Mouse (Mus musculus) hindbrain, embryonic 10.5 days (tissue): ENCODE measurements around the gene Sf1. TPM values are rescaled to one million over a fixed set of nuclear protein-coding genes. Genes with fewer than 3 reads are reported as not detected.

Source experiments
- DNase-seq: peaks from one replicate; pipeline ENCODE4 v3.0.0-alpha.2; 2017; ENCODE audit warnings: low spot score
- H3K27ac ChIP-seq: fragments of 300-500 bp; sonication (generic); 2 replicates; pipeline ENCODE4 v1.5.1; 2016; ENCODE audit warnings: mild to moderate bottlenecking, moderate library complexity
- H3K27me3 ChIP-seq: fragments of 300-500 bp; sonication (generic); 2 replicates; pipeline ENCODE4 v1.6.1; 2016; ENCODE audit warnings: mild to moderate bottlenecking; ENCODE audit not compliant: poor library complexity, insufficient read depth, severe bottlenecking
- H3K36me3 ChIP-seq: fragments of 300-500 bp; sonication (generic); 2 replicates; pipeline ENCODE4 v1.6.1; 2016; ENCODE audit warnings: mild to moderate bottlenecking, moderate library complexity
- H3K4me1 ChIP-seq: fragments of 300-500 bp; sonication (generic); replicated peaks from 2 replicates; pipeline ENCODE4 v1.6.1; 2016; ENCODE audit warnings: mild to moderate bottlenecking
- H3K4me3 ChIP-seq: fragments of 300-500 bp; sonication (generic); 2 replicates; pipeline ENCODE4 v1.5.1; 2016; ENCODE audit warnings: mild to moderate bottlenecking, moderate library complexity
- H3K9me3 ChIP-seq: fragments of 300-500 bp; sonication (generic); 2 replicates; pipeline ENCODE4 v1.6.1; 2016; ENCODE audit warnings: mild to moderate bottlenecking, moderate library complexity
- WGBS: fragments of 180-500 bp; shearing (Covaris S2); methylation state at CpG from one replicate; pipeline ENCODE4 v1.1.7; 2016; 5-methylcytosine and 5-hydroxymethylcytosine counted together
- polyA plus RNA-seq: library from polyadenylated mRNA; unstranded; fragments of >200 nt; fragmentation: Nextera tagmentation; extraction: Ambion mirVana; gene quantifications from 2 replicates; pipeline ENCODE4 v1.2.1, GENCODE M21; 2016

Gene Sf1
- polyA plus RNA-seq, 1 experiment from 2014 or later: 221 TPM

- H3K4me1 ChIP-seq: peaks cover 54% of the 10 kb centered on the region
- 92% methylated on average over 5 of the region's 5 CpGs for WGBS
- no peaks in the 10 kb centered on the region for H3K9me3 ChIP-seq
- H3K27me3 ChIP-seq: peaks cover 5% of the 10 kb centered on the region; the same call in 1 of the 2 replicates
- peaks cover 81% of the 10 kb centered on the region for H3K36me3 ChIP-seq
- H3K27ac ChIP-seq: no peak overlapping the region
- no peak overlapping the region for H3K4me3 ChIP-seq
- no peak for DNase-seq
Observed at GRCm38 (mm10) chr19:6343996-6344395, 19.5 kb upstream of the Sf1 start.

DNA sequence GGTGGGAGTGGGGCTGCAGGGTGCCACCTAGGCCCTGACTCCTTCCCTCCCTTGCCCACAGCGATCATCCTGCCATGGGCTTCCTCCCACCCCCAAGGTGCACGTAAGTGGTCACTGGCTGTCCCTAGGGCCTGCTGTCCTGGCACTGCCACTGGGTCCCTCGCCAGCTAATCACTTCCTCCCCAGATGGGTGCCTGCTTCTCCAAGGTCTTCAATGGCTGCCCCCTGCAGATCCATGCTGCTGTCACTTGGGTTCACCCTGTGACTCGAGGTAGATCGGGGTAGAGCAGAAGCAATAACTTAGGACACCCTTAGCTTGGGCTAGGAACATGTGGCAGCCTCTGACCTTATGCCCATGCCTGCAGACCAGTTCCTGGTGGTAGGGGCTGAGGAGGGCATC, 17.5 kb upstream of the Sf1 start:
- peaks cover 69% of the 10 kb centered on the region for H3K36me3 ChIP-seq
- no peaks in the 10 kb centered on the region for H3K9me3 ChIP-seq
- H3K4me1 ChIP-seq: peaks cover 49% of the 10 kb centered on the region
- H3K27me3 ChIP-seq: peaks cover 5% of the 10 kb centered on the region; the same call in 1 of the 2 replicates
- H3K4me3 ChIP-seq: no peak overlapping the region
- whole genome bisulfite sequencing: 93% methylated on average over 5 of the region's 5 CpGs
- DNase-seq: no peak
- no peak overlapping the region for H3K27ac ChIP-seq

DNA sequence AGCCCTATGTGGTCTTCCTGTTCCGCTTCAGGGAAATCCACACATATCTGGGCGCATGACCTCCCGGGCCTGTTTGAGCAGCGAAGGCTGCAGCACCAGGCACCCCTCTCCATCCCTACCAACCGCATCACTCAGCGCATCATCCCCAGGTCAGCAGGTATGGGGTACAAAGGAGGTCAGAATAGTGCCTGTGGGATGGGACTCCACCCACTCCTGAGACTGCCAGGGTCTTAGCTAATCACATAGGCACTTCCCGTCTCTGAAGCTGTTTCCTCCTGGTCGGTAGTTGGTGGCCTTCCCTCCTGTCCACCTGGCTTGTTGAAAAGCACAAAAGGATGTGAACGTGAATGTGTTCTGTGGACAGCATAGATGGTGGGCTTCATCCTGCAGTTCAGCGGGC, 16.8 kb upstream of the Sf1 start:
- DNase-seq: no peak
- Histone ChIP-seq H3K27me3 (peaks cover 1% of the 10 kb centered on the region; the same call in 1 of the 2 replicates), H3K9me3 (no peaks in the 10 kb centered on the region), H3K4me3 (no peak overlapping the region), H3K4me1 (peaks cover 48% of the 10 kb centered on the region), H3K36me3 (peaks cover 74% of the 10 kb centered on the region), H3K27ac (0 out of 2 replicates have a peak overlapping the region, but pooled peaks have one; percentile 12)
- WGBS: 93% methylated on average over 10 of the region's 10 CpGs

GRCm38 (mm10) chr19:6347615-6348014, 15.9 kb upstream of the Sf1 start:
- H3K27ac ChIP-seq: no peak overlapping the region; the same call in 1 of the 2 replicates
- H3K27me3 ChIP-seq: no peaks in the 10 kb centered on the region
- H3K9me3 ChIP-seq: no peaks in the 10 kb centered on the region
- DNase-seq: no peak
- 94% methylated on average over 4 of the region's 4 CpGs for WGBS
- H3K36me3 ChIP-seq: peaks cover 69% of the 10 kb centered on the region
- peaks cover 38% of the 10 kb centered on the region for H3K4me1 ChIP-seq
- H3K4me3 ChIP-seq: no peak overlapping the region

GRCm38 (mm10) chr19:6348717-6349116, 14.8 kb upstream of the Sf1 start:
- no peak overlapping the region for H3K4me3 ChIP-seq
- H3K36me3 ChIP-seq: peaks cover 69% of the 10 kb centered on the region
- 46% methylated on average over 9 of the region's 9 CpGs for WGBS
- H3K9me3 ChIP-seq: no peaks in the 10 kb centered on the region
- H3K27ac ChIP-seq: peak overlapping the region; percentile 66
- H3K27me3 ChIP-seq: no peaks in the 10 kb centered on the region
- DNase-seq: peak; percentile 41
- H3K4me1 ChIP-seq: peaks cover 31% of the 10 kb centered on the region

- Histone ChIP-seq H3K27me3 (no peaks in the 10 kb centered on the region), H3K9me3 (no peaks in the 10 kb centered on the region), H3K36me3 (peaks cover 69% of the 10 kb centered on the region), H3K27ac (peak overlapping the region; percentile 66), H3K4me1 (peaks cover 31% of the 10 kb centered on the region), H3K4me3 (0 out of 2 replicates have a peak overlapping the region, but pooled peaks have one; percentile 0)
- DNase-seq: peak; percentile 50
- 32% methylated on average over 14 of the region's 14 CpGs for WGBS
Observed at GRCm38 (mm10) chr19:6349215-6349983, 14.1 kb upstream of the Sf1 start.

GRCm38 (mm10) chr19:6351431-6352106, 11.9 kb upstream of the Sf1 start:
- no peaks in the 10 kb centered on the region for H3K9me3 ChIP-seq
- H3K27ac ChIP-seq: no peak overlapping the region
- peaks cover 51% of the 10 kb centered on the region for H3K36me3 ChIP-seq
- DNase-seq: no peak
- H3K4me3 ChIP-seq: no peak overlapping the region
- 65% methylated on average over 14 of the region's 14 CpGs for WGBS
- no peaks in the 10 kb centered on the region for H3K27me3 ChIP-seq
- H3K4me1 ChIP-seq: peaks cover 28% of the 10 kb centered on the region

- no peak for DNase-seq
- Histone ChIP-seq H3K4me3 (no peak overlapping the region), H3K4me1 (peaks cover 28% of the 10 kb centered on the region), H3K36me3 (peaks cover 45% of the 10 kb centered on the region), H3K9me3 (no peaks in the 10 kb centered on the region), H3K27me3 (no peaks in the 10 kb centered on the region), H3K27ac (no peak overlapping the region)
- WGBS: 88% methylated on average over 2 of the region's 2 CpGs
Observed at GRCm38 (mm10) chr19:6352107-6352505, 11.4 kb upstream of the Sf1 start.

DNA sequence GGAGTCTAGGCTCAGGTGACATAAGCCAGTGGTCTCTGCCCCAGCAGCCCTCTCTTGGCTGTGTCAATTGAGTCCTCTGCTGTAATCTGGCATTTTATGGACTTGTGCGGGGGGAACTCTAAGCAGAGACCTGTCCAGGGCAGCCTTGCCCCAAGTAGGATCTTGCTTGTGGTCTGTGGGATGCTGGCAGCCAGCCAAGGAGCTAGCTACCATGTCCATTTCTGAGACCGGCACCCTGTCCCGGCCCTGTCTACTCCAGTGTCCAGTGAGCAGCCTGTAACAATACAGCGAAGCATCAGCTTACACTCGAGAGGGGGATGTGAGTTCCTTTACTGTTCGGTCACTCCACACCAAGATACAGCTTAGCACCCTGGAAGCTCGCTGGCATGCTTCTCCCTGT, 9.5 kb upstream of the Sf1 start:
- Histone ChIP-seq H3K27me3 (no peaks in the 10 kb centered on the region), H3K4me3 (no peak overlapping the region), H3K4me1 (peaks cover 19% of the 10 kb centered on the region), H3K9me3 (no peaks in the 10 kb centered on the region), H3K36me3 (peaks cover 37% of the 10 kb centered on the region), H3K27ac (no peak overlapping the region)
- WGBS: 89% methylated on average over 7 of the region's 7 CpGs
- no peak for DNase-seq

DNA sequence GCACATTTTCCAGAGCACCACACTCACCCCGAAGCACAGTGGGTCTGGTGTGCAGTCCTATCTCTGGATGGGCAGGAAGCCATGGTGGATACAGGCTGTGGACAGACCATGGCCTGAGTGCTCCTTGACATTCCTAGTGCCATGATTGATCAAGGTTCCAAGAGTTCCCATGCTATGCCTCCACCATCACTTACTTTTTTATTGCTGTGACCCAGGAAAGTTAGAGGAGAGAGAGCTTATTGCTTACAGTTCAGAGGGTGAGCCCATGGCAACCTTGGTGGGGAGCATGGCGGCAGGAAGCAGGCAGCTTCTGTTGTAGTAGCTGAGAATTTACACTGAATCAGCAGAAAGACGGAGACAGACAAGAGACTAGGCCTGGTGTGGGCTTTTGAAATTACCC, 2.2 kb upstream of the Sf1 start:
- DNase-seq: no peak
- Histone ChIP-seq H3K27me3 (no peaks in the 10 kb centered on the region), H3K27ac (no peak overlapping the region), H3K4me3 (no peak overlapping the region), H3K36me3 (peaks cover 24% of the 10 kb centered on the region), H3K4me1 (peaks cover 23% of the 10 kb centered on the region), H3K9me3 (no peaks in the 10 kb centered on the region)
- WGBS: 91% methylated on average over 3 of the region's 3 CpGs

DNA sequence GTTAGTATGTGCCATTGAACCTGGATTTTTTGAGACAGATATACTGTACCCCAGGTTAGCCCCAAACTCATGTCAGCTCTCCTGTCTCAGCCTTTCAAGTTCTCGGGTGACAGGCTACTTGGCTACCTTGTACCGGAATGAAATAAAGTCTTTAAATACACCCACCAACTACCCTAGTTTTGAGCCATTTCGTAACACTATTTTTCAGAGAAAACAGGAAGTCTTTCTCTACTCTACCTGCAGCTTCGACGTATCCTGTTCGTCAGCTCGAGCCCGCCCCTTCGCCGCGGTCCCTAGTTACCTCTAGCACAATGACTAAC, 439 bp upstream of the Sf1 start:
- WGBS: 3% methylated on average over 11 of the region's 11 CpGs
- peaks cover 42% of the 10 kb centered on the region for H3K36me3 ChIP-seq
- H3K4me3 ChIP-seq: peak overlapping the region; percentile 99
- no peaks in the 10 kb centered on the region for H3K27me3 ChIP-seq
- peaks cover 34% of the 10 kb centered on the region for H3K4me1 ChIP-seq
- DNase-seq: no peak
- no peaks in the 10 kb centered on the region for H3K9me3 ChIP-seq
- peak overlapping the region; percentile 100 for H3K27ac ChIP-seq

DNA sequence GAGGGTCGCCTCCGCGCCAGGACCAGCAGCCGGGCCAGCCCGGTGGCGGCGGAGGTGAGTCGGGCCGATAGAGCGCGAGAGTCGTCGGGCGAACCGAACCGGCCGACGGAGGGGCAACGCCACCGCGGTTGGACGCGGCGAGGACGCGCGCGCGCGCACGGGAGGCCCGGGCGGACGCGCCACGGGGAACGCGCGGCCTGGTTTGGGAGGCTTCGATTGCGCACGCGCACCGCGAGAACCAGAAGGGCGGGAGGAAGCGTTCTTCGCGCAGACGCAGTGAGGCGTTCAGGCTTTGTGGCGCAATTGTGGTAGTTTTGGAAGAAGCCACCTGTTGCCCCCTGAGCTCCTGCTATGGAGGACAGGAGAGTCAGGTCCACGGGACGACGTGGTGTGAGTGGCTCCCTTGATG, 831 bp downstream of the Sf1 start:
- H3K9me3 ChIP-seq: no peaks in the 10 kb centered on the region
- peaks cover 34% of the 10 kb centered on the region for H3K4me1 ChIP-seq
- WGBS: under 1% methylated on average over 55 of the region's 55 CpGs
- peak overlapping the region; percentile 99 for H3K4me3 ChIP-seq
- H3K27me3 ChIP-seq: no peaks in the 10 kb centered on the region
- H3K27ac ChIP-seq: peak overlapping the region; percentile 100
- DNase-seq: peak; percentile 88
- H3K36me3 ChIP-seq: peaks cover 49% of the 10 kb centered on the region

GRCm38 (mm10) chr19:6364842-6365241, 1.4 kb downstream of the Sf1 start:
- Histone ChIP-seq H3K27me3 (no peaks in the 10 kb centered on the region), H3K27ac (peak overlapping the region; percentile 100), H3K36me3 (peaks cover 54% of the 10 kb centered on the region), H3K9me3 (no peaks in the 10 kb centered on the region), H3K4me3 (peak overlapping the region; percentile 99), H3K4me1 (peaks cover 34% of the 10 kb centered on the region)
- DNase-seq: no peak
- 4% methylated on average over 2 of the region's 2 CpGs for WGBS
